Mouse (Mus musculus): Measurements from ENCODE around the gene Arhgef1. TPM values are rescaled to one million over a fixed set of nuclear protein-coding genes. Genes with fewer than 3 reads are reported as not detected.

Arhgef1 gene
- polyA plus RNA-seq, 2 experiments from 2014 or later: 166 to 183 TPM

Other genes with a start within 250 kb of the Arhgef1 start
- not detected for gene Tex101, start 226.2 kb upstream of the Arhgef1 start, polyA plus RNA-seq (2017; shearing (Covaris generic))
- gene BC049730, start 193.7 kb upstream of the Arhgef1 start, polyA plus RNA-seq (2017; shearing (Covaris generic)): not detected
- not detected for gene Gm4763, start 176.0 kb upstream of the Arhgef1 start, polyA plus RNA-seq (2017; shearing (Covaris generic))
- not detected for gene Cd177, start 142.6 kb upstream of the Arhgef1 start, polyA plus RNA-seq (2017; shearing (Covaris generic))
- not detected for gene Ceacam10, start 125.7 kb upstream of the Arhgef1 start, polyA plus RNA-seq (2017; shearing (Covaris generic))
- 10 to 100 TPM; 22.4 to 44.8 TPM for gene Gm9844, start 40.7 kb upstream of the Arhgef1 start, polyA plus RNA-seq (2017; shearing (Covaris generic))
- gene Lypd4, start 33.0 kb upstream of the Arhgef1 start, polyA plus RNA-seq (2017; shearing (Covaris generic)): not detected
- not detected for gene Dmrtc2, start 32.9 kb upstream of the Arhgef1 start, polyA plus RNA-seq (2017; shearing (Covaris generic))
- gene Rps19, start 18.5 kb upstream of the Arhgef1 start, polyA plus RNA-seq (2017; shearing (Covaris generic)): over 10,000 TPM; 12,099 to 13,283 TPM
- 10 to 100 TPM in 1 of 2 experiments, 1 to 10 TPM in 1; 2.2 to 28.9 TPM for gene Cd79a, start 5.5 kb upstream of the Arhgef1 start, polyA plus RNA-seq (2017; shearing (Covaris generic))
- gene Gm4881, start 41.6 kb downstream of the Arhgef1 start, polyA plus RNA-seq (2017; shearing (Covaris generic)): not detected
- 100 to 1,000 TPM; 187 to 237 TPM for gene Rabac1, start 69.8 kb downstream of the Arhgef1 start, polyA plus RNA-seq (2017; shearing (Covaris generic))
- 1 to 10 TPM; 2.3 TPM for gene Atp1a3, start 103.0 kb downstream of the Arhgef1 start, polyA plus RNA-seq (2017; shearing (Covaris generic))
- 1 to 10 TPM; 4.1 to 4.5 TPM for gene Grik5, start 169.4 kb downstream of the Arhgef1 start, polyA plus RNA-seq (2017; shearing (Covaris generic))
- gene Zfp574, start 169.7 kb downstream of the Arhgef1 start, polyA plus RNA-seq (2017; shearing (Covaris generic)): 10 to 100 TPM; 11.3 to 15.1 TPM

All from CD4-positive, CD25-positive, alpha-beta regulatory T cell, adult 4 months (primary cell).